Mouse (Mus musculus) ovary, adult 2 months (tissue): ENCODE data around the gene Atp6v0e. TPM values are rescaled to one million over a fixed set of nuclear protein-coding genes. Genes with fewer than 3 reads are reported as not detected.

Experiments used
- polyA plus RNA-seq: library from polyadenylated mRNA; depleted of rRNA; stranded (reverse); fragments of >200 nt; gene quantifications from 2 replicates; pipeline ENCODE4 v1.2.3, GENCODE M21; 2012; rRNA removed

Atp6v0e gene
- 164 and 173 TPM in 2 replicates for polyA plus RNA-seq

DNA sequence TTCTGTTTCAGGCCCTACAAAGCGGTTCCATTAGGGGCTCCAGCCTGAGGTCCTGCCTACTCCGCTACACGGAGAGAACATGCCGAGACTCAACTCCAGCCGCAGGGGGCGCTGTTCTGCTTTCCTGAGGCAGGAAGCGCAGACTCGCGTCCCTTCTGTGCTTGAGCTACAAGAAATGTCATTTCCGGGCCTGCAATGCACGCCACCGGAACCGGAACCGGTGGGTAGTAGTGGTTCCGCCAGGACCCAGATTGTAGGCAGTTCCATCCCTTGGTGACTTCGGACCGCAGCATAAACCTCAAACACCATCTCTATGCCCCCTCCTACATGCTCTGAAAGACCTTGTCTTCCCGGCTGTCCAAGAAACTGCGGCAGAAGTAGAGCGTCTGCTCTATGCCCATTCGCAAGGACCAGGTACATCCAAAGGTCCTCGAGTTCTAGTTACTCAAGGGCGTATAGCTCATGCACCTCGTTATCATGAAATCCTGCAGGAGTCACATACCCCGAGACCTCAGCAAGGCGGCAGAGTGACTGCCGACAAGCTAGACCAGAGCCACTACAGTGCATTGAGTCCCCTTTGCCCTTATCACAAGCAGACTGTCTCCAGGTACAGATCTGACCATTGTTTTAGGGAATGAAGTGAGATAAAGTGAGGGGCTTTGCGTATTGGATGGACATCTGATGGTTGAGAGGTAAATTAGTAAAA, at the start of gene Atp6v0e:
Gene Atp6v0e, plus strand, starts transcription at position 254 of the 706 bp plus-strand sequence.

GRCm38 (mm10) chr17:26715271-26715758, 52.3 kb downstream of the Atp6v0e start, which contains the start of gene Crebrf:
TSS of gene Crebrf (plus strand) at chr17:26715650.

Other genes with a start within 250 kb of the Atp6v0e start
- 49.4 and 64.5 TPM in 2 replicates for gene Neurl1b, start 248.4 kb upstream of the Atp6v0e start, polyA plus RNA-seq
- 170 and 222 TPM in 2 replicates for gene Ergic1, start 101.7 kb upstream of the Atp6v0e start, polyA plus RNA-seq
- gene Dusp1, start 101.1 kb upstream of the Atp6v0e start, polyA plus RNA-seq: 70.6 and 74.6 TPM in 2 replicates
- gene Crebrf, start 52.4 kb downstream of the Atp6v0e start, polyA plus RNA-seq: 2.8 and 3.1 TPM in 2 replicates
- gene Bnip1, start 117.8 kb downstream of the Atp6v0e start, polyA plus RNA-seq: 17.4 and 20.4 TPM in 2 replicates
- gene Nkx2-5, start 181.8 kb downstream of the Atp6v0e start, polyA plus RNA-seq: 0.13 and 0.16 TPM in 2 replicates